Mouse (Mus musculus) neural tube, embryonic 11.5 days (tissue): ENCODE data around the gene Cd5. TPM values are rescaled to one million over a fixed set of nuclear protein-coding genes. Genes with fewer than 3 reads are reported as not detected.

ENCODE experiments used
- ATAC-seq: fragments of 200-750 bp; cut with Nextera tagmentation; 2 replicates; pipeline ENCODE4 v1.8.0; 2017; ENCODE audit warnings: moderate number of reproducible peaks, mild to moderate bottlenecking, moderate TSS enrichment, moderate library complexity; ENCODE audit not compliant: insufficient read depth, low FRiP score, low TSS enrichment
- DNase-seq: peaks from one replicate; pipeline ENCODE4 v3.0.0-alpha.2; 2015; ENCODE audit warnings: low spot score
- H3K27ac ChIP-seq: fragments of 300-500 bp; sonication (generic); 2 replicates; pipeline ENCODE4 v1.5.1; 2014; ENCODE audit warnings: low read depth, mild to moderate bottlenecking, low read length
- H3K27me3 ChIP-seq: fragments of 300-500 bp; sonication (generic); 2 replicates; pipeline ENCODE4 v1.6.1; 2014; ENCODE audit warnings: mild to moderate bottlenecking, low read length, mixed read lengths; ENCODE audit not compliant: control insufficient read depth, insufficient read depth
- H3K36me3 ChIP-seq: fragments of 300-500 bp; sonication (generic); 2 replicates; pipeline ENCODE4 v1.6.1; 2014; ENCODE audit warnings: mild to moderate bottlenecking, low read length, moderate library complexity, mixed read lengths; ENCODE audit not compliant: control insufficient read depth, insufficient read depth
- H3K4me1 ChIP-seq: fragments of 300-500 bp; sonication (generic); 2 replicates; pipeline ENCODE4 v1.6.1; 2014; ENCODE audit warnings: low read length, mixed read lengths; ENCODE audit not compliant: control insufficient read depth, insufficient read depth
- H3K4me2 ChIP-seq: fragments of 300-500 bp; sonication (generic); 2 replicates; pipeline ENCODE4 v1.6.1; 2014; ENCODE audit warnings: low read depth, mild to moderate bottlenecking, moderate library complexity
- H3K4me3 ChIP-seq: fragments of 300-500 bp; sonication (generic); 2 replicates; pipeline ENCODE4 v1.5.1; 2014; ENCODE audit warnings: low read depth, low read length
- H3K9ac ChIP-seq: fragments of 300-500 bp; sonication (generic); 2 replicates; pipeline ENCODE4 v1.6.1; 2014; ENCODE audit warnings: mild to moderate bottlenecking, low read length
- H3K9me3 ChIP-seq: fragments of 300-500 bp; sonication (generic); 2 replicates; pipeline ENCODE4 v1.6.1; 2016; ENCODE audit warnings: low read length; ENCODE audit not compliant: control insufficient read depth
- WGBS: fragments of 180-500 bp; shearing (Covaris S2); extraction: QIAGEN DNeasy Blood & Tissue Kit; methylation state at CpG from one replicate; pipeline ENCODE4 v1.1.7; 2014; 5-methylcytosine and 5-hydroxymethylcytosine counted together
- polyA plus RNA-seq: library from polyadenylated mRNA; unstranded; fragments of >200 nt; fragmentation: Nextera tagmentation; extraction: Ambion mirVana; gene quantifications from 2 replicates; pipeline ENCODE4 v1.2.1, GENCODE M21; 2014

The Cd5 gene
- polyA plus RNA-seq, 1 experiment from 2014 or later, result 0.24 TPM

DNA sequence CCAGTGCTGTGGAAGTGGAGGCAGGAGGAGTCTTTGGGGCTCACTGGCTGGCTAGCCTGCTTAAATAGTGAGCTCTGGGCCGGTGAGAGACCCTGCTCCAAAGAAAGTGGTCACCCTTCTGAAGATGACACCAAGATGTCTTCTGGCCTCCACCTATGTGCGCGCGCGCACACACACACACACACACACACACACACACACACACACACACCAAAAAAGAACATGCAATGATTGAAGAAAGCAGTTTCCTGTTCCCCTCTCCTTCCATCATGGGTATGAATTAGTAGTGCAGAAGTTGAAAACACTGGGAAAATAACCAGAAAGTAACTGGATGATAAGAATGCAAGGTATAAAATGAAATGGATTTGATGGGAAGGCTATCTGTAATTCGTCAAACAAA lies 35.3 kb upstream of the Cd5 start:
- WGBS, result 93% methylated on average over 6 of the region's 6 CpGs
- no peak overlapping the region for H3K4me3 ChIP-seq
- no peaks in the 10 kb centered on the region for H3K27me3 ChIP-seq
- H3K9ac ChIP-seq, result no peak overlapping the region
- DNase-seq (no peak), ATAC-seq (no peak)
- no peak overlapping the region for H3K4me2 ChIP-seq
- H3K9me3 ChIP-seq, result no peaks in the 10 kb centered on the region
- 0 out of 2 replicates have a peak, but pooled peaks cover 5% of the 10 kb centered on the region for H3K4me1 ChIP-seq
- no peaks in the 10 kb centered on the region for H3K36me3 ChIP-seq
- no peak overlapping the region for H3K27ac ChIP-seq

DNA sequence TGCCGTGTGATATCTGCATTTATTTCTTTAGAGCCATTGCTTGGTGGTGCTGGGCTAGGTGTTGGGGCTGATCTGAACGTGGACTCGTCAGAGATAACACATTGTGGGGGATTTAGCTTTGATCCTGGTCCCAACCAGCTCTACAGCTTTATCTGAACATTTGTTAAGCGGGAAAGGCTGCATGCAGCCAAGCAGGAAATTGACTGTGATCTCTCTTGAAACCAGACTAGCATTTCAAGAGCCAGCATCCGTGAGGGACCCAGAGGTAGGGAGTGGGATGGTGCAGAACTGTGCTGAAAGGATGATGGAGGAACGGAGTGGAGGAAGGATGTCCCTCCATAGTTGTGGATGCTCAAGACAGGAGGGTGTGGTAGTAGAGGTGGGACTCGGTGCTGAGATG lies 34.6 kb upstream of the Cd5 start:
- ATAC-seq, result no peak
- H3K4me2 ChIP-seq, result no peak overlapping the region
- 79% methylated on average over 7 of the region's 7 CpGs for WGBS

DNA sequence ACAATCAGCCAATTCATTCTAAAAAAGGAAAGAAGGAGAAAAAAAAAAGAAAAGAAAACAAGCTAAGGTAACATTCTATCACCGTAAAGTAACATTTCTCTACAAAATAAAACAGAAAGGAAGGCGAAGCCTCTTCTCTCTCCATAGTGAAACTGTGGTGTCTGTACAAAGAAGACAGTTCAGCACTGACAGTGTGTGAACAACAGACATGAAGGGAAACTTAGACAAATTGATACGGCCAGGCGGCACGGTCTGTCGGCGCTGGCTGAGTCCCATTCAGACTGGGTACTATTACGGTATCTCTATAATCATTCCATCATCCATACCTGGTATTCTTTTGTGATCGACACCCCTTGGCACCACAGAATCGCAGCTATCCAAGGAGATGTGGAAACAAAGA lies 34.1 kb upstream of the Cd5 start:
- no peaks in the 10 kb centered on the region for H3K9me3 ChIP-seq
- H3K9ac ChIP-seq, result no peak overlapping the region
- WGBS, result 94% methylated on average over 10 of the region's 10 CpGs
- no peaks in the 10 kb centered on the region for H3K36me3 ChIP-seq
- H3K27ac ChIP-seq, result no peak overlapping the region
- no peak overlapping the region for H3K4me2 ChIP-seq
- DNase-seq (no peak), ATAC-seq (no peak)
- H3K27me3 ChIP-seq, result no peaks in the 10 kb centered on the region
- 0 out of 2 replicates have a peak, but pooled peaks cover 5% of the 10 kb centered on the region for H3K4me1 ChIP-seq
- no peak overlapping the region for H3K4me3 ChIP-seq

More for the DNA sequence above, 34.6 kb upstream of the Cd5 start:
- no peak overlapping the region for H3K4me3 ChIP-seq
- H3K27ac ChIP-seq, result no peak overlapping the region
- H3K36me3 ChIP-seq, result no peaks in the 10 kb centered on the region
- H3K9me3 ChIP-seq, result no peaks in the 10 kb centered on the region
- H3K27me3 ChIP-seq, result no peaks in the 10 kb centered on the region
- H3K9ac ChIP-seq, result no peak overlapping the region
- H3K4me1 ChIP-seq, result 0 out of 2 replicates have a peak, but pooled peaks cover 5% of the 10 kb centered on the region
- no peak for DNase-seq

DNA sequence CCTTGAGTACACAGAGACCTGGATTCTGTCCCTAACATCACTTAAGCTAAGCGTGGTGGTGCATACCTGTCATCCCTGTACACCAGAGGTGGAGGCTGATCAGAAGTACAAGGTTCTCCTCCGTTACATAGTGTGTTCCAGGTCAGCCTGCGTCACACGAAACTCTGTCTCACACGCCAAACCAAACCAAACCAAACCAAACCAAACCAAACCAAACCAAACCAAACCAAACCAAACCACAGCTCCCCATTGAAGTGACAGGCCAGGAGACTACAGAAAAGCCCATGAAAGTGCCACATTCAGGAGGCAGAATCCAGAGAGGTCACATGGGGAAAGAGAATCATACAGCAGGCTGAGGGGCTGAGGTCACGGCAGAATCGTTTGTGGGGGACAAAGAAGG lies 33.2 kb upstream of the Cd5 start:
- WGBS, result 84% methylated on average over 7 of the region's 7 CpGs
- H3K4me2 ChIP-seq, result no peak overlapping the region
- H3K4me1 ChIP-seq, result 0 out of 2 replicates have a peak, but pooled peaks cover 5% of the 10 kb centered on the region
- DNase-seq (no peak), ATAC-seq (no peak)
- no peak overlapping the region for H3K4me3 ChIP-seq
- H3K27me3 ChIP-seq, result no peaks in the 10 kb centered on the region
- no peak overlapping the region for H3K27ac ChIP-seq
- no peaks in the 10 kb centered on the region for H3K36me3 ChIP-seq
- H3K9me3 ChIP-seq, result no peaks in the 10 kb centered on the region
- no peak overlapping the region for H3K9ac ChIP-seq

DNA sequence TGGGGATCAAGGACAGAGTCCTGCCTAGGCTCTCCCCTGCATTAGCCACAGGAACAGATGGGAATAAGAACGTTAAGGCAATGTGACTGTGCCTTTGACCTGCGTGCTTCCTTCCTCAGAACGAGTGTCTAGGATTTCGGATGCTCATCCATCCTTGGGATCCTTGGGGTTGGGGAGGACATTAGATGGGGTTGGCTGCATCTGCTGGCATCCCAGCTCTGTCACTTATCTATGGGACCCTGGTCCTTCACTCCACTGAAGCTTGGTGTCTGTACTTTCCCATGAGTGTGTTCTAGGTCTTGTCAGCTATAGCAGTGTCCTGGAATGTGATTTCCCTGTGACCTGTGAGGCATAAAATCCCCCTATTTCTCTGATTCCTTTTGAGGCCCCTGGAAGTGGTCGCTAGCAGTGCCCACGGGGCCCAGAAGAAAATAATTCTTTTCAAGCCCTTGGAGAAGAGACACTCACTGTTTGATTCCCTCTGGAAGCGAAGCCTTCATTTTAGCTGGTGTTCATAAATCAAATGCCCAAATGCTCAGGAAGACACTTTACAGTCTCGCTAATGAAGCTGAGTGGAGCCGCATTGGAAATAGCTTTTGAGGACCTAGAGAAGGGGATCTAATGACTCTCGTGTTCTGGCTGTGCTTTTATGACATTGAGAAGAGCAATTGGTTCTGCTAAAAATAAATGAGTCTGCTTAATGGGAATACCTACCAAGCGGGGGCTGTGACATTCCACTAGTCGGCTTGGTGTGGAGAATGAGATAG lies 30.8 kb upstream of the Cd5 start:
- H3K27ac ChIP-seq, result no peak overlapping the region
- no peaks in the 10 kb centered on the region for H3K36me3 ChIP-seq
- 43% methylated on average over 12 of the region's 12 CpGs for WGBS
- no peaks in the 10 kb centered on the region for H3K27me3 ChIP-seq
- no peak for ATAC-seq
- no peaks in the 10 kb centered on the region for H3K9me3 ChIP-seq
- no peak overlapping the region for H3K4me2 ChIP-seq
- H3K9ac ChIP-seq, result no peak overlapping the region
- DNase-seq, result no peak
- H3K4me1 ChIP-seq, result 0 out of 2 replicates have a peak, but pooled peaks cover 5% of the 10 kb centered on the region
- H3K4me3 ChIP-seq, result no peak overlapping the region

DNA sequence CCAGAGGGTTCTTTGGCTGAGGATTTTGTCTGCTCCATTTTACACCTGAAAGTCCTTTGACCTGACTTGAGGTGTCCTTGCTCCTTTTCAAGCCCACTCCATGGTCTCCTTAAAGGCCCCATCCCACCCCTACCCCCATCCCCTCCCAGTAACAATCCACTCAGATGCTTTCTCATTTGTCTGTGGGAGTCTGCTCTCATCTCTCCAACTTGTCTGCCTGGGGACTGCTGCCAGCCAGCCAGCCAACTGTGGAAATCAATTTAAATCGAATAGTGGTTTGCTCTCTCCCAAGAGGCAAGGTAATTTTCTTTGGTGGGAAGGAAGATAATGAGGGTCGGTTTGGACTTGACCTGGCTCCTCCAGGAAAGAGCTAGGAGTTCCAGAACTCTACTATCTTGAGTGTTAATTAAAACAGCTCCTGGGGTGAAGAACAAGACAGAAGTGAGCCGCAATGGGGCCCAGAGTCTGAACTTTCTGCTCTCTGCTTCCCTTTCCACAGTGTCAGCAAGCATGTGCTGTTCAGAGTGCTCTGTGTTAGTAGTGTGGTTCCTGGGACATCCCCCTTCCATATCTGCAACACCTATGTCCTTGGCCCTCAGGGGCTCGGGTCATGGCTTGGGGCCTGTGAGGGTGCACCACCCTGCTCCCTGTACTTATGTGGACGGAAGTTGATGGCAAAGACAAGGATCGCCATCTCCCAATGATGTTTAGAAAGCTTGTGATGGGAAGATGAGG lies 30.1 kb upstream of the Cd5 start:
- Histone ChIP-seq H3K27ac (no peak overlapping the region), H3K9ac (no peak overlapping the region), H3K4me3 (no peak overlapping the region), H3K9me3 (no peaks in the 10 kb centered on the region), H3K4me1 (0 out of 2 replicates have a peak, but pooled peaks cover 5% of the 10 kb centered on the region), H3K4me2 (no peak overlapping the region), H3K27me3 (no peaks in the 10 kb centered on the region), H3K36me3 (no peaks in the 10 kb centered on the region)
- ATAC-seq, result no peak
- no peak for DNase-seq
- WGBS, result 75% methylated on average over 6 of the region's 6 CpGs

DNA sequence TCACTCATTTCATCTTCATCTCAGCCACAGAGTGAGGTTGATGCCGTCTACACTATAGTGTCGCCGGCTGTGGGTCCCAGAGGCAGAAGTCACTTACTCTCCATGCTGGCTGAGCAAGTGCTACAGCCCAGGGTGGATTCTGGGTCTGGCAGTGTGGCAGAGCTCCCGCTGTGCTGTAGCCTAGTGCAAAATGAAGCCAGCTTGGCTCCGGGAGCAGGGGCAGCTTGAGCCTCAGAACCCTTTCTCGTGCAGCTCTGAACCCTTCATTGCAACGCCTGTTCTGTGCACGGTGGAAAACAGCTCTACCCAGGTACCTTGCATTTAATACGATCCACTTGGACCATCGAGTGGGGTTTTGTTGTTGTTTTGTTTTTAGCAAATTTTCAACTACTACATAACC lies 28.8 kb upstream of the Cd5 start:
- DNase-seq (no peak), ATAC-seq (no peak)
- H3K9ac ChIP-seq, result no peak overlapping the region
- no peak overlapping the region for H3K27ac ChIP-seq
- H3K4me3 ChIP-seq, result no peak overlapping the region
- no peaks in the 10 kb centered on the region for H3K9me3 ChIP-seq
- H3K36me3 ChIP-seq, result no peaks in the 10 kb centered on the region
- 86% methylated on average over 10 of the region's 10 CpGs for WGBS
- H3K27me3 ChIP-seq, result no peaks in the 10 kb centered on the region
- no peak overlapping the region for H3K4me2 ChIP-seq
- 0 out of 2 replicates have a peak, but pooled peaks cover 5% of the 10 kb centered on the region for H3K4me1 ChIP-seq

DNA sequence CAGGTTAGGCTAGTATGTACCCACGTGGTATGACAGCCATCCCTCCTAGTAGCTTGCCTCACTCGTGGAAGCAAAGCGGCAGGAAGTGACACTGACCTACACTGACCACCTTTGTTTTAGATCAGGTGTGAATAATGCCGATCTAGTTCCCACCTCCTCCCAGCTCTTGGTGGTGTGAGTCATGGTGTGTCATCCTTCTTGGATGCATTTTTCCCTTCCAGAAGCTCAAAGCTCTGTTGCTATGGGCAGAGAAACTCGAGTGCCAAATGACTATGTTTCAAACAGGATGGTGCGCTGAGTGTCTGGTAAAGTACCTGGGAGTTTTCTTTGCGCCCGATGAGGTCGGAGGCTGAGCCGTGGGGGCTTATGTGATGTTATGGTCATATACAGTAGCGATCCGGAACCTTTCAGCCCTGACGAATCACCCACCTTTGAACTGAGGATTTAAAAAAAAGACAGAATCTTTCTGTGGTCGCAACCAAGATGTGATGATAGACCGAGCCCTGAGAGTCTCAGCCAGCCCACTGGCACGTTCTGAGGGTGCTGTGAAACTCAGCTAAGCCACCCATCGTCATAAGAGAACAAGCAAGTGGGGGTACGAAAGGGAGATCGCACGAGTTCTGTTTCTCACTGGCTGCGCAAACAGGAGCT lies 24.7 kb upstream of the Cd5 start:
- H3K27ac ChIP-seq, result no peak overlapping the region
- no peak for DNase-seq
- H3K9me3 ChIP-seq, result no peaks in the 10 kb centered on the region
- H3K4me3 ChIP-seq, result no peak overlapping the region
- no peak overlapping the region for H3K4me2 ChIP-seq
- H3K9ac ChIP-seq, result no peak overlapping the region
- WGBS, result 84% methylated on average over 21 of the region's 21 CpGs
- peaks cover 3% of the 10 kb centered on the region; the same call in 1 of the 2 replicates for H3K4me1 ChIP-seq
- ATAC-seq, result no peak
- no peaks in the 10 kb centered on the region for H3K27me3 ChIP-seq
- H3K36me3 ChIP-seq, result no peaks in the 10 kb centered on the region
